Mouse (Mus musculus) stomach, postnatal 0 days (tissue): Measurements from ENCODE around the gene Rwdd2b. TPM values are rescaled to one million over a fixed set of nuclear protein-coding genes. Genes with fewer than 3 reads are reported as not detected.

Experiments used
- ATAC-seq: fragments of 200-750 bp; cut with Nextera tagmentation; 2 replicates; pipeline ENCODE4 v1.8.0; 2017; ENCODE audit not compliant: low FRiP score, low TSS enrichment
- DNase-seq: peaks from one replicate; pipeline ENCODE4 v3.0.0-alpha.2; 2016; ENCODE audit warnings: low spot score
- H3K27ac ChIP-seq: fragments of 300-500 bp; sonication (generic); replicated peaks from 2 replicates; pipeline ENCODE4 v1.5.1; 2014; ENCODE audit warnings: mild to moderate bottlenecking, control low read depth
- H3K27me3 ChIP-seq: fragments of 300-500 bp; sonication (generic); 2 replicates; pipeline ENCODE4 v1.6.1; 2014; ENCODE audit warnings: low read length; ENCODE audit not compliant: control insufficient read depth, insufficient read depth
- H3K36me3 ChIP-seq: fragments of 300-500 bp; sonication (generic); 2 replicates; pipeline ENCODE4 v1.6.1; 2014; ENCODE audit warnings: low read length, mixed read lengths; ENCODE audit not compliant: control insufficient read depth, insufficient read depth
- H3K4me1 ChIP-seq: fragments of 300-500 bp; sonication (generic); replicated peaks from 2 replicates; pipeline ENCODE4 v1.6.1; 2014; ENCODE audit warnings: antibody characterized with exemption; ENCODE audit not compliant: control insufficient read depth, insufficient read depth
- H3K4me2 ChIP-seq: fragments of 300-500 bp; sonication (generic); replicated peaks from 2 replicates; pipeline ENCODE4 v1.6.1; 2014; ENCODE audit warnings: low read depth, mild to moderate bottlenecking, control low read depth, moderate library complexity
- H3K4me3 ChIP-seq: fragments of 300-500 bp; sonication (generic); 2 replicates; pipeline ENCODE4 v1.5.1; 2014; ENCODE audit warnings: low read depth, low read length, control low read depth
- H3K9ac ChIP-seq: fragments of 300-500 bp; sonication (generic); 2 replicates; pipeline ENCODE4 v1.6.1; 2014; ENCODE audit warnings: mild to moderate bottlenecking, low read length, control low read depth, mixed read lengths
- H3K9me3 ChIP-seq: fragments of 300-500 bp; sonication (generic); 2 replicates; pipeline ENCODE4 v1.6.1; 2016; ENCODE audit warnings: low read length; ENCODE audit not compliant: control insufficient read depth
- CTCF ChIP-seq: IDR thresholded peaks from 2 replicates; pipeline ENCODE4 v1.5.1; 2016; ENCODE audit warnings: antibody characterized with exemption, low read depth, mild to moderate bottlenecking, moderate library complexity
- EP300 ChIP-seq: optimal IDR thresholded peaks from 2 replicates; pipeline ENCODE3; 2016; ENCODE audit warnings: antibody characterized with exemption
- WGBS: fragments of 180-500 bp; shearing (Covaris S2); extraction: QIAGEN DNeasy Blood & Tissue Kit; methylation state at CpG from one replicate; pipeline ENCODE4 v1.1.7; 2014; 5-methylcytosine and 5-hydroxymethylcytosine counted together
- polyA plus RNA-seq: library from polyadenylated mRNA; unstranded; fragments of >200 nt; fragmentation: Nextera tagmentation; extraction: Ambion mirVana; gene quantifications from 2 replicates; pipeline ENCODE4 v1.2.1, GENCODE M21; 2015

Gene Rwdd2b
- polyA plus RNA-seq, 1 experiment from 2014 or later = 6.9 TPM

GRCm38 (mm10) chr16:87393813-87394548 lies 46.4 kb downstream of the Rwdd2b start:
- Histone ChIP-seq H3K4me3 (no peak overlapping the region), H3K9ac (no peak overlapping the region), H3K9me3 (no peaks in the 10 kb centered on the region), H3K4me1 (no peaks in the 10 kb centered on the region), H3K36me3 (peaks cover 15% of the 10 kb centered on the region), H3K27ac (no peak overlapping the region), H3K4me2 (no peak overlapping the region), H3K27me3 (no peaks in the 10 kb centered on the region)
- WGBS = 51% methylated on average over 16 of the region's 16 CpGs
- peak; percentile 60 for DNase-seq
- ATAC-seq = peak; percentile 75
- peak; percentile 87 for TF ChIP-seq CTCF
- TF ChIP-seq EP300 = no peak

DNA sequence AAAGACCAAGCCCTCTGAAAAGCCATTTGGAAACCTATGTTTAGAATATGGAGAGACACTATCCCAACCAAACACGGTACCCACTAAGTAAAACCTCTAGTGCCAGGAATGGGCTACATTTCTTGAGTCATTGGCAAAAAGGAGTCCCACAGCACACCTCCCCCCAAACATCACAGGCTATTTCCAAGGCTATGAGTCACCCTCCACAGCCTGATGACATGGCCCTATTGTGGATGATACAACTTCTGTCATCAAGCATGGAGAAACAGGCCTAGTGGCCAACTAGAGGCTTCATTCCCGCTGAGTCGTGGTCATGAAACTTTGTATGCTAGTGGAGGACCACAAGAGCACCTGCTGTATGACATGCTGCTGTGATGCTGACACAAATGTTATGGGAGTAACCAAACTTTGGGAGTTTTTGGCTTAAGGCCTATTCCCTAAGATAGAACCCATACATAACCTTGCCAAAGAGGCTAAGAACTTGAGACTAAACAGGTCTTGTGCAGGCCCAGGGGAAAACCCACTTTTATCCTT lies 52.9 kb downstream of the Rwdd2b start:
- no peak overlapping the region for H3K9ac ChIP-seq
- TF ChIP-seq EP300 = no peak
- TF ChIP-seq CTCF = no peak
- H3K4me1 ChIP-seq = no peaks in the 10 kb centered on the region
- H3K27ac ChIP-seq = no peak overlapping the region
- no peaks in the 10 kb centered on the region for H3K9me3 ChIP-seq
- H3K4me3 ChIP-seq = no peak overlapping the region
- no peak overlapping the region for H3K4me2 ChIP-seq
- 0 out of 2 replicates have a peak, but pooled peaks cover 3% of the 10 kb centered on the region for H3K36me3 ChIP-seq
- DNase-seq (no peak), ATAC-seq (no peak)
- H3K27me3 ChIP-seq = no peaks in the 10 kb centered on the region
- WGBS = 93% methylated on average over 3 of the region's 3 CpGs

DNA sequence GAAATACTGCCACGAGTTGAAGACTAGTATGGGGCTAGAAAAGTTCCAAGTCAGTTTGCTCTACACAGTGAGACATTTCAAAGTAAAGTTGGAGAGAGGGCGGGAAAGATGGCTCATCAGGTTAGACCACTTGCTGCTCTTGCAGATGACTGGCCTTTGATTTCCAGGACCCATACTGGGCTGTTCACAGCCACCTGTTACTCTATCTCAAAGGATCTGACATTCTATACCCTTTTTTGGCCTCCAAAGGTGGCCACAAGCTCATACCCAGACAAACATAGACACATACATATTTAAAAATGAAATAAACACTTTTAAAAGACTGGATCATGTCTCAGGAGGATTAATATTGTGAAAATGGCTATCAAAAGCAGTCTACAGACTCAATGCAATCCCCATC lies 56.0 kb downstream of the Rwdd2b start:
- Histone ChIP-seq H3K9me3 (no peaks in the 10 kb centered on the region), H3K4me2 (no peak overlapping the region), H3K4me1 (no peaks in the 10 kb centered on the region), H3K27me3 (no peaks in the 10 kb centered on the region), H3K36me3 (peaks cover 18% of the 10 kb centered on the region), H3K4me3 (no peak overlapping the region), H3K9ac (no peak overlapping the region), H3K27ac (no peak overlapping the region)
- WGBS = 83% methylated on average over 2 of the region's 2 CpGs
- no peak for DNase-seq
- TF ChIP-seq CTCF (no peak), EP300 (no peak)
- ATAC-seq = no peak

Other genes with a start within 250 kb of the Rwdd2b start
- gene N6amt1, start 86.4 kb downstream of the Rwdd2b start, polyA plus RNA-seq = 19.9 and 20.1 TPM in 2 replicates
- 8.1 and 9.2 TPM in 2 replicates for gene Ltn1, start 8.0 kb downstream of the Rwdd2b start, polyA plus RNA-seq
- 37.0 and 40.1 TPM in 2 replicates for gene Usp16, start 14.1 kb upstream of the Rwdd2b start, polyA plus RNA-seq
- 173 and 181 TPM in 2 replicates for gene Cct8, start 55.3 kb upstream of the Rwdd2b start, polyA plus RNA-seq
- 0.19 and 0.58 TPM in 2 replicates for gene Map3k7cl, start 112.8 kb upstream of the Rwdd2b start, polyA plus RNA-seq